Mouse (Mus musculus): ENCODE measurements around the gene Zfp945. TPM values are rescaled to one million over a fixed set of nuclear protein-coding genes. Genes with fewer than 3 reads are reported as not detected.

Zfp945 gene
- polyA plus RNA-seq (2012; rRNA removed), result 1.0 TPM in 2 replicates

DNA sequence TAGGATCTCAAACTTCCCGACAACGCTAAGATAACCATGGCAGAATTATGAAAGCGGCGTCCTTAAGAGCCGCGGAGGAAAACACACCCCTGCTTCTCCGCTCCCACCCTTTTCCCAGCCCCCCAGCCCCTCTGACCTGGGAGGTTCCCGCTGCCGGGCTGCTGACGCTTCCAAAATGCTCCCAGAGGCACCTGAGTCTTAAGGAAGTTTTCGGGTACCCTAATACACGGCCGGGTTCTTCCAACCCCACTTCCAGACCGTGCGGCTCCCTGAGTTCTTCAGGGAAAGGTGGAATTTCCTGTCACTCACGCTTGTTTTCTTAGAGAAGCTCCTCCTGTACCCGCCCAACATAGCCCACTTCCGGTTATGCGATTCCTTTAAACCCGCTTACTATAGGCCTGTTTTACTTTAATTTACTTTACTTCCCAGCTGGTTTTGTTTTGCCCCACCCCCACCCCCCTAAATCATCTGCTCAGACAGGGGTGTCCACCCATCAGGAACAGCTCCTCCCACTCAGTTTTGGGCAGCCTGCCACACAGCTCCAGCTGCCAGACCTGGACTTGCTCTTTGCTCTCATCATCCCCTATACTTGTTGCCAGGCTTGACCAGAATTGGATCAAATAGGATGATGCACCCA, at the start of gene Zfp945:
TSS of gene Zfp945 (minus strand) at position 290 of the 637 bp plus-strand sequence.

Other genes with a start within 250 kb of the Zfp945 start
- not detected in 2 replicates for gene Vmn2r113, start 75.8 kb upstream of the Zfp945 start, polyA plus RNA-seq (2012; rRNA removed)
- gene Vmn2r-ps130, start 194.0 kb upstream of the Zfp945 start, polyA plus RNA-seq (2012; rRNA removed), result not detected in 2 replicates

Measured in liver, embryonic 14 days (tissue).